Mouse (Mus musculus) brain, embryonic 14.5 days (tissue): ENCODE measurements around the gene Sox13.

ENCODE experiments used
- CTCF ChIP-seq: fragments of 200-500 bp; IDR thresholded peaks from 2 replicates; pipeline ENCODE4 v1.5.1; 2012; ENCODE audit warnings: inconsistent platforms, mild to moderate bottlenecking, moderate library complexity, borderline replicate concordance; ENCODE audit not compliant: insufficient read depth, insufficient read length; ENCODE audit errors: extremely low read depth
- POLR2A ChIP-seq: fragments of 200-500 bp; IDR thresholded peaks from 2 replicates; pipeline ENCODE4 v1.6.1; 2012; ENCODE audit warnings: mild to moderate bottlenecking, inconsistent platforms, borderline replicate concordance; ENCODE audit not compliant: poor library complexity, insufficient read depth, insufficient read length, severe bottlenecking; ENCODE audit errors: extremely low read depth

GRCm38 (mm10) chr1:133385506-133385905, 38.7 kb downstream of the Sox13 start:
- TF ChIP-seq CTCF (peak; percentile 87), POLR2A (no peak)
